Mouse (Mus musculus) heart, postnatal 10 days (tissue): ENCODE data around the gene Cd248. TPM values are rescaled to one million over a fixed set of nuclear protein-coding genes. Genes with fewer than 3 reads are reported as not detected.

Experiments used
- DNase-seq, 2 experiments: peaks; one replicate each; pipeline ENCODE4 v3.0.0; 2021
- intact Hi-C: fragments of 180-260 bp; cut with DNase I; formaldehyde crosslinking; loops from one replicate; pipeline ENCODE4 v1.15.1; 2025
- total RNA-seq, 2 experiments: library from RNA; stranded (reverse); gene quantifications; 2 replicates each; pipeline ENCODE4 v1.2.3; 2021

Gene Cd248
- total RNA-seq, 2 experiments from 2014 or later: 33.8 to 39.7 TPM

GRCm38 (mm10) chr19:5051515-5051914, 16.4 kb upstream of the Cd248 start:
- intact Hi-C loops: no loop called here
- no peak for DNase-seq

GRCm38 (mm10) chr19:5052166-5052822, 15.6 kb upstream of the Cd248 start:
- DNase-seq: no peak
- intact Hi-C loops: no loop called here

GRCm38 (mm10) chr19:5052853-5053252, 15.0 kb upstream of the Cd248 start:
- intact Hi-C loops: no loop called here

GRCm38 (mm10) chr19:5053909-5054308, 14.0 kb upstream of the Cd248 start:
- intact Hi-C loops: no loop called here
- peak in 1 of 2 experiments; percentile 60 for DNase-seq

More at GRCm38 (mm10) chr19:5052853-5053252, 15.0 kb upstream of the Cd248 start:
- no peak for DNase-seq

- intact Hi-C loops: loop anchor here (1.0 kb wide), 1 partner anchor 17 kb away; no protein-coding TSS in a partner anchor
- peak; percentile 46 to 72 for DNase-seq
Measured at GRCm38 (mm10) chr19:5056251-5056650, 11.6 kb upstream of the Cd248 start.

- DNase-seq: no peak
- intact Hi-C loops: no loop called here
Measured at GRCm38 (mm10) chr19:5057876-5058775, 9.8 kb upstream of the Cd248 start.

GRCm38 (mm10) chr19:5058801-5059771, 8.8 kb upstream of the Cd248 start:
- peak; percentile 48 to 58 for DNase-seq
- intact Hi-C loops: no loop called here

- intact Hi-C loops: no loop called here
- DNase-seq: peak; percentile 65 to 70
Measured at GRCm38 (mm10) chr19:5060365-5061330, 7.2 kb upstream of the Cd248 start.

- intact Hi-C loops: no loop called here
Measured at GRCm38 (mm10) chr19:5062041-5062440, 5.8 kb upstream of the Cd248 start.

GRCm38 (mm10) chr19:5062446-5062845, 5.4 kb upstream of the Cd248 start:
- intact Hi-C loops: no loop called here
- DNase-seq: peak; percentile 44 to 57

More at GRCm38 (mm10) chr19:5062041-5062440, 5.8 kb upstream of the Cd248 start:
- no peak for DNase-seq

GRCm38 (mm10) chr19:5065104-5065503, 2.8 kb upstream of the Cd248 start:
- intact Hi-C loops: no loop called here
- peak; percentile 57 to 61 for DNase-seq

- peak; percentile 56 to 63 for DNase-seq
- intact Hi-C loops: no loop called here
Measured at GRCm38 (mm10) chr19:5067040-5067799, 658 bp upstream of the Cd248 start.

- intact Hi-C loops: no loop called here
- peak; percentile 14 to 44 for DNase-seq
Measured at GRCm38 (mm10) chr19:5068570-5069234, 824 bp downstream of the Cd248 start.

GRCm38 (mm10) chr19:5069486-5069885, 1.6 kb downstream of the Cd248 start:
- intact Hi-C loops: no loop called here
- DNase-seq: no peak

- intact Hi-C loops: no loop called here
- DNase-seq: no peak
Measured at GRCm38 (mm10) chr19:5069978-5070377, 2.1 kb downstream of the Cd248 start.

- DNase-seq: no peak
- intact Hi-C loops: no loop called here
Measured at GRCm38 (mm10) chr19:5071077-5071476, 3.2 kb downstream of the Cd248 start.

- DNase-seq: peak; percentile 77 to 79
- intact Hi-C loops: no loop called here
Measured at GRCm38 (mm10) chr19:5071545-5072369, 3.9 kb downstream of the Cd248 start.
